Mouse (Mus musculus): Measurements from ENCODE around the gene Fbxo10.

DNA sequence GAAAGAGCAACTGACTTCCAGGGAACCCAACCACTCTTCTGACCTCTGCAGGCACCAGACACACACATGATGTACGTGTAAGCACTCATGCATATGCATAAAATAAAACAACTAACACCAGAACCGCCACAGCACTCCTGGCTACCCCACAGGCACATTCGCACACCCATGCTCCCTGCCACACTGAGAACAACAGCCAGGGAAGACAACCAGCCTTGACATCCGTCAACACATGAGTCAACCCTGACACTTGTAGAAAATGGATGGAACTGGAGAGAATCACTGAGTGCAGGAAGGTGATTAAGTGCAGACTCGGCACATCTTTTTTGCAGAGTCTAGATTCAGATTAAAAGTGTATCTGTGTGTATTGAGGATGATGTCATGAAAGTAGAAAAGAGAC is 47.8 kb downstream of the Fbxo10 start:
- TF ChIP-seq POLR2A (IDR thresholded peaks at IDR 0.05; ENCODE audit: borderline replicate concordance, extremely low read depth, insufficient read depth, insufficient read length, poor library complexity, severe bottlenecking) (no peak), CTCF (IDR thresholded peaks at IDR 0.05; ENCODE audit: borderline replicate concordance, extremely low read depth, insufficient read depth, insufficient read length) (no peak)

All from brain, embryonic 14.5 days (tissue).